Mouse (Mus musculus): ENCODE measurements around the gene Bfsp2. TPM values are rescaled to one million over a fixed set of nuclear protein-coding genes. Genes with fewer than 3 reads are reported as not detected.

The Bfsp2 gene
- polyA plus RNA-seq (2011; ENCODE audit: insufficient read depth, insufficient read length, low read depth, missing spikeins): not detected in 2 replicates

DNA sequence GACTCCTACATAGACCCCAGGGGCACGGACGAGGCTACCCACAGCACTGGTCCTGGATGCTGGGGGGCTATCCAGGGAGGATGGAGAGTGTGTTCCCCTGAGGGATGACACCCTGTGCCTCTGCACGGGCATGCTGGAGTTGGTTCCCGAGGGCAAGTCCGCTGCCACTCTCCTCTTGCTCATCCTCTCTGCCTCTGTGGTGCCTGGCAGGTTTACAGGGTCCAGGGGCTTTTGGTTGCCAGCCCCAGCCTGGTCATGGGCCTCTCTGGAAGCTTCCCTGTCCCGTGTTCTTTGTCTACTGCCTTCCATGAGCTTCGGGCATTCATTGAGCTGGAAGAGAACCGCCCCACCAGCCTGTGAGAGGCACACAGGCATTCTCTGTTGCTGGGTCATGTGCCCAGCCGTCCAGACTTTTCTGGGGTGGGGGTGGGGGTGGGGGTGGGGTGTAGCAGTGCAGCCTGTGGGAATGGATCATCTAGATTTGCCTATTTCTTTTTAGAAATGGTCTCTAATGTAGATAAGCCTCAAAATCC is at the start of gene Bfsp2:
Bfsp2 (minus strand) TSS at position 377 of the 533 bp plus-strand sequence.
- no peak within 1 kb of the TSS for H3K27ac ChIP-seq (ENCODE audit: insufficient read depth, low read length)

DNA sequence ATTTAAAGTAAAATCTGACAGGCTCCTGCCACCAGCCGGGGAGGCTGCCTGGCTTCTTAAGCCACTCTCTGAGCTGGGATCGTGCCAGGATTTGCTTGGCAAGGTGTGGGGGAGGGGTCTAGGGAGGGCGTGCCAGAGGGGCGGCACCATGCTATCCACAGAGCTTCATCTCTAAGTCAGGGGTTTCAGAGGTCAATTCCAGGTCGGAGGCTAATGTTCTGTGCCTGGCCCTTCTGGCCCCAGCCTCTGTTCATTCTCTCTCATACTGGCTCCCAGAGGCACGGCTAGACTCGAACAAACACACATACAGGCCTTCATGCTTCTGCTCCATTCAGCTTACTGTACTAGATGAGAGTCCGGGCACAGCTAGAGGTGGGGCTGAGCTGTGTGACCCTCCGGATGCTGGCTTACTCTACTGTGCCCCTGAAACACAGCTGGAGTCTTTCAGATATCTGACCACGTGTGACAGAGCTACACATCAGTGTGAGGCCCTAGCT is 44.9 kb upstream of the Bfsp2 start:
- no peak overlapping the region for H3K27ac ChIP-seq (ENCODE audit: insufficient read depth, low read length)
- H3K27me3 ChIP-seq (ENCODE audit: control insufficient read depth, insufficient read depth, low read length, poor library complexity, severe bottlenecking): no peaks in the 10 kb centered on the region
- no peaks in the 10 kb centered on the region for H3K36me3 ChIP-seq (ENCODE audit: control insufficient read depth, insufficient read depth, low read length, poor library complexity, severe bottlenecking)
- peaks cover 8% of the 10 kb centered on the region for H3K4me1 ChIP-seq (ENCODE audit: control insufficient read depth, insufficient read depth, low read length)
- TF ChIP-seq CTCF (IDR thresholded peaks at IDR 0.05; ENCODE audit: low read depth, low read length): no peak
- no peak for TF ChIP-seq EP300 (IDR thresholded peaks at IDR 0.05; ENCODE audit: insufficient read depth, low read depth, low read length)
- TF ChIP-seq POLR2A (IDR thresholded peaks at IDR 0.05; ENCODE audit: insufficient read depth, low read length): no peak
- no peaks in the 10 kb centered on the region for H3K9me3 ChIP-seq (replicated peaks; ENCODE audit: control insufficient read depth, insufficient read depth, low read length, poor library complexity, severe bottlenecking)
- H3K9ac ChIP-seq (ENCODE audit: low read depth, poor library complexity, severe bottlenecking): no peak overlapping the region
- no peak overlapping the region for H3K4me3 ChIP-seq (ENCODE audit: low read depth, low read length)

More for the DNA sequence above, at the start of gene Bfsp2:
- H3K4me1 ChIP-seq (ENCODE audit: control insufficient read depth, insufficient read depth, low read length): no peaks in the 10 kb centered on the region
- H3K27me3 ChIP-seq (ENCODE audit: control insufficient read depth, insufficient read depth, low read length, poor library complexity, severe bottlenecking): no peaks in the 10 kb centered on the region
- no peaks in the 10 kb centered on the region for H3K9me3 ChIP-seq (replicated peaks; ENCODE audit: control insufficient read depth, insufficient read depth, low read length, poor library complexity, severe bottlenecking)
- TF ChIP-seq EP300 (IDR thresholded peaks at IDR 0.05; ENCODE audit: insufficient read depth, low read depth, low read length): no peak
- TF ChIP-seq POLR2A (IDR thresholded peaks at IDR 0.05; ENCODE audit: insufficient read depth, low read length): no peak
- no peak for TF ChIP-seq CTCF (IDR thresholded peaks at IDR 0.05; ENCODE audit: low read depth, low read length)
- H3K9ac ChIP-seq (ENCODE audit: low read depth, poor library complexity, severe bottlenecking): no peak within 1 kb of the TSS
- no peak within 1 kb of the TSS for H3K4me3 ChIP-seq (ENCODE audit: low read depth, low read length)
- no peaks in the 10 kb centered on the region for H3K36me3 ChIP-seq (ENCODE audit: control insufficient read depth, insufficient read depth, low read length, poor library complexity, severe bottlenecking)

DNA sequence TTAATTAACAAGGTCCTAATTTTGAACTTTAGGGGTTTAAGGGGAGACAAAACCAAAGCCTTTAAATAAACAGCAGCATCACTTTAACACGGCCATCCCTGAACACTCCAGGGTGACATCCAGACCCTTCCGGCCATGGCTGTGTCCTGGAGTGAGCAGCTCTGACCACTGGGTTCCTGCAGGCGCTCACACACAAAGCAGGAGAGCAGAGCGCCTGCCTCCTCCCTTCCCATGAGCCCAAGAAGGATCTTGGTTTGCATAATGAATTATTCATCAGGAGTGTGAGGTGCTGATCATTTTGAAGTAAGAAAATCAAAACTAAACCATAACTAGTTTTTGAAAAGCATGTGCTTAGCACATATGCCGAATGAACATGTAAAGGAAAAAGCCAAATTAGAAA is 44.4 kb upstream of the Bfsp2 start:
- no peak overlapping the region for H3K9ac ChIP-seq (ENCODE audit: low read depth, poor library complexity, severe bottlenecking)
- no peak overlapping the region for H3K4me3 ChIP-seq (ENCODE audit: low read depth, low read length)
- H3K27ac ChIP-seq (ENCODE audit: insufficient read depth, low read length): no peak overlapping the region
- H3K9me3 ChIP-seq (replicated peaks; ENCODE audit: control insufficient read depth, insufficient read depth, low read length, poor library complexity, severe bottlenecking): no peaks in the 10 kb centered on the region
- TF ChIP-seq CTCF (IDR thresholded peaks at IDR 0.05; ENCODE audit: low read depth, low read length): no peak
- TF ChIP-seq EP300 (IDR thresholded peaks at IDR 0.05; ENCODE audit: insufficient read depth, low read depth, low read length): no peak
- no peak for TF ChIP-seq POLR2A (IDR thresholded peaks at IDR 0.05; ENCODE audit: insufficient read depth, low read length)
- peaks cover 8% of the 10 kb centered on the region for H3K4me1 ChIP-seq (ENCODE audit: control insufficient read depth, insufficient read depth, low read length)
- H3K27me3 ChIP-seq (ENCODE audit: control insufficient read depth, insufficient read depth, low read length, poor library complexity, severe bottlenecking): no peaks in the 10 kb centered on the region
- no peaks in the 10 kb centered on the region for H3K36me3 ChIP-seq (ENCODE audit: control insufficient read depth, insufficient read depth, low read length, poor library complexity, severe bottlenecking)

DNA sequence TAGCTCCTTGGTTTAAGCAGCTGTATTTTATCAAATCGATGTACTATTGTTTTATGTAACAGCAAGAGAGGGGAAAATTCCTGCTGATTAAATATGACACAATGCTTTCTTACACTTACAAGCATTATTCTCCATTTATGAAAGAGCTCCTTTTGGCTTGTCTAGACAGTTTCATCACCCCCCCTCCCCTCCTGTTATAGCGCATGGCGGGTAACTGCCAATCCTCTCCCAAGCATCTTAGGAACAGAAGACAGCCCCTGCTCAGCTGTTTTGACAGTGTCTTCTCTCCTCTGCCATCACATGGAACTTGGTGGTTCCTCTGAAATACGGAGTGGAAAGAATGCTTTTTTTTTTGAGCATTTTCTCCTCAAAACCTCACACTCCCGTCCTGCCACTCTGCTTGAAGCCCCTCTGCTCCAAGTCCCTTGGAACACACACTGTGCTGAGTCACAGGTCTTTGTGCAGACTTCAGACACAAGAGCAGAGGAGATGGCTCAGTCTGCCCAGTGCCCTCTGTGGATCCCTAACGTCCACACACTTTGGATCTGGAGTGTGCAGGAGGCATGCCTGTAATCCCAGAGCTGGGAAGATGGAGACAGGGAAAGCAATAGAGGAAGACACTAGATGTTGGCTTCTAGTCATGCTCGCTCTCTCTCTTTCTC is 43.7 kb upstream of the Bfsp2 start:
- no peaks in the 10 kb centered on the region for H3K9me3 ChIP-seq (replicated peaks; ENCODE audit: control insufficient read depth, insufficient read depth, low read length, poor library complexity, severe bottlenecking)
- TF ChIP-seq CTCF (IDR thresholded peaks at IDR 0.05; ENCODE audit: low read depth, low read length): no peak
- TF ChIP-seq EP300 (IDR thresholded peaks at IDR 0.05; ENCODE audit: insufficient read depth, low read depth, low read length): no peak
- TF ChIP-seq POLR2A (IDR thresholded peaks at IDR 0.05; ENCODE audit: insufficient read depth, low read length): no peak

DNA sequence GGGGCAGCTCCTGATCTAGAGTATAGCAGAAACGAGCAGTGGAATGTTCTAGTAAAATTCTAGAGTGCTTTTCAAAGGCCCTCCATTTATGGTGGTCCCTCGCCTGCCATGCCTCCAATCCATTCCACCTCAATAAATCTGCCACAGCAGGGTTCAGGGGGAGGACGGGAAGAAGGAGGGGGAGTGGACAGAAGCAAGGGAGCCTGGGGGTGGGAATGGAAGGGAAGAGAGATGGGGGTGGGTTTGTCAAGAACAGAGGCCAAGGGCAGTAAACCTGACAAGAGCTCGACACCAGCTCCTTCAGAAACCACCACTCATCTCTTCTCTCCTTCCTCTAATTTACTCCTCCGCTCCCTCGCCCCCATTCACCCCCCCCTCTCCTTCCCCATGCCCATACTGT is 42.8 kb upstream of the Bfsp2 start:
- H3K9ac ChIP-seq (ENCODE audit: low read depth, poor library complexity, severe bottlenecking): no peak overlapping the region
- TF ChIP-seq EP300 (IDR thresholded peaks at IDR 0.05; ENCODE audit: insufficient read depth, low read depth, low read length) (no peak), POLR2A (IDR thresholded peaks at IDR 0.05; ENCODE audit: insufficient read depth, low read length) (no peak), CTCF (IDR thresholded peaks at IDR 0.05; ENCODE audit: low read depth, low read length) (no peak)
- H3K9me3 ChIP-seq (replicated peaks; ENCODE audit: control insufficient read depth, insufficient read depth, low read length, poor library complexity, severe bottlenecking): no peaks in the 10 kb centered on the region
- H3K27me3 ChIP-seq (ENCODE audit: control insufficient read depth, insufficient read depth, low read length, poor library complexity, severe bottlenecking): no peaks in the 10 kb centered on the region
- H3K4me3 ChIP-seq (ENCODE audit: low read depth, low read length): no peak overlapping the region
- no peaks in the 10 kb centered on the region for H3K36me3 ChIP-seq (ENCODE audit: control insufficient read depth, insufficient read depth, low read length, poor library complexity, severe bottlenecking)
- peaks cover 8% of the 10 kb centered on the region for H3K4me1 ChIP-seq (ENCODE audit: control insufficient read depth, insufficient read depth, low read length)
- no peak overlapping the region for H3K27ac ChIP-seq (ENCODE audit: insufficient read depth, low read length)

More for the DNA sequence above, 43.7 kb upstream of the Bfsp2 start:
- H3K4me3 ChIP-seq (ENCODE audit: low read depth, low read length): no peak overlapping the region
- no peaks in the 10 kb centered on the region for H3K27me3 ChIP-seq (ENCODE audit: control insufficient read depth, insufficient read depth, low read length, poor library complexity, severe bottlenecking)
- H3K36me3 ChIP-seq (ENCODE audit: control insufficient read depth, insufficient read depth, low read length, poor library complexity, severe bottlenecking): no peaks in the 10 kb centered on the region
- peaks cover 8% of the 10 kb centered on the region for H3K4me1 ChIP-seq (ENCODE audit: control insufficient read depth, insufficient read depth, low read length)
- no peak overlapping the region for H3K9ac ChIP-seq (ENCODE audit: low read depth, poor library complexity, severe bottlenecking)
- H3K27ac ChIP-seq (ENCODE audit: insufficient read depth, low read length): no peak overlapping the region

DNA sequence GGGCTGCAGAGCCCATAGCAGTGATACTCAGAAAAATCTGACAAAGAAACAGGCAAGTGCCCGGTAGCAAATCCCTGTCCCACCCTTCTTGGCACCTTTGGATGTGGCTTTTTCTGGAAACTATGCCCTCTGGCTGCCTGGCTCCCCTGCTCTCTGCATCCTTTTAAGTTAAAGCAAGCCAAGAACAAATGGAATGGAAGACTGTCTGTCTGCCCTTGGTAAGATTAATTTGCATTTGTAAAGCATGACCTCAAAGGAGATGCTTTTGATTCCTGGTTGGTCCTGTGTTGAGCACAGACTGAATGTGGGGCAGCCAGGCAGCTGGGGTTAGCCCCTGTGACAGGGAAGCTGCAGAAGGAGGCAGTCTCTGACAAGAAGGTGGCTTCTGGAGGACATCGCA is 33.7 kb upstream of the Bfsp2 start:
- no peak overlapping the region for H3K9ac ChIP-seq (ENCODE audit: low read depth, poor library complexity, severe bottlenecking)
- no peak overlapping the region for H3K4me3 ChIP-seq (ENCODE audit: low read depth, low read length)
- H3K9me3 ChIP-seq (replicated peaks; ENCODE audit: control insufficient read depth, insufficient read depth, low read length, poor library complexity, severe bottlenecking): no peaks in the 10 kb centered on the region
- no peaks in the 10 kb centered on the region for H3K4me1 ChIP-seq (ENCODE audit: control insufficient read depth, insufficient read depth, low read length)
- no peak overlapping the region for H3K27ac ChIP-seq (ENCODE audit: insufficient read depth, low read length)
- peak; percentile 26; the same call in 1 of the 2 replicates for TF ChIP-seq EP300 (IDR thresholded peaks at IDR 0.05; ENCODE audit: insufficient read depth, low read depth, low read length)
- TF ChIP-seq POLR2A (IDR thresholded peaks at IDR 0.05; ENCODE audit: insufficient read depth, low read length): no peak
- TF ChIP-seq CTCF (IDR thresholded peaks at IDR 0.05; ENCODE audit: low read depth, low read length): no peak
- H3K27me3 ChIP-seq (ENCODE audit: control insufficient read depth, insufficient read depth, low read length, poor library complexity, severe bottlenecking): no peaks in the 10 kb centered on the region
- H3K36me3 ChIP-seq (ENCODE audit: control insufficient read depth, insufficient read depth, low read length, poor library complexity, severe bottlenecking): no peaks in the 10 kb centered on the region
